Mouse (Mus musculus): ENCODE results near the gene Frmpd3. TPM values are rescaled to one million over a fixed set of nuclear protein-coding genes. Genes with fewer than 3 reads are reported as not detected.
"Not testable (repeated sequence)": the region's sequence is repeated elsewhere in the genome, so short reads cannot be mapped to it uniquely, and the experiment has no call there.

Gene Frmpd3
- total RNA-seq (2022), result not detected

GRCm38 (mm10) chrX:140341656-140342392, at the start of gene Frmpd3:
Gene Frmpd3 (plus strand): TSS chrX:140342263.
- DNase-seq (ENCODE audit: low spot score in 2 of 2), result no peak

GRCm38 (mm10) chrX:140303731-140304130, 38.3 kb upstream of the Frmpd3 start:
- DNase-seq (ENCODE audit: low spot score in 2 of 2), result no peak

GRCm38 (mm10) chrX:140305652-140306051, 36.4 kb upstream of the Frmpd3 start:
- no peak for DNase-seq (ENCODE audit: low spot score in 2 of 2)

- no peak for DNase-seq (ENCODE audit: low spot score in 2 of 2)
Measured at GRCm38 (mm10) chrX:140317931-140318330, 24.1 kb upstream of the Frmpd3 start.

- no peak for DNase-seq (ENCODE audit: low spot score in 2 of 2)
Measured at GRCm38 (mm10) chrX:140319131-140319530, 22.9 kb upstream of the Frmpd3 start.

GRCm38 (mm10) chrX:140320671-140321070, 21.4 kb upstream of the Frmpd3 start:
- DNase-seq (ENCODE audit: low spot score in 2 of 2), result not testable (repeated sequence)

GRCm38 (mm10) chrX:140342393-140343163, 515 bp downstream of the Frmpd3 start:
- DNase-seq (ENCODE audit: low spot score in 2 of 2), result no peak

- DNase-seq (ENCODE audit: low spot score in 2 of 2), result no peak
Measured at GRCm38 (mm10) chrX:140375628-140376027, 33.6 kb downstream of the Frmpd3 start.

GRCm38 (mm10) chrX:140399986-140400385, 57.9 kb downstream of the Frmpd3 start:
- no peak for DNase-seq (ENCODE audit: low spot score in 2 of 2)

GRCm38 (mm10) chrX:140402904-140403303, 60.8 kb downstream of the Frmpd3 start:
- DNase-seq (ENCODE audit: low spot score in 2 of 2), result no peak

- DNase-seq (ENCODE audit: low spot score in 2 of 2), result no peak
Measured at GRCm38 (mm10) chrX:140406079-140406478, 64.0 kb downstream of the Frmpd3 start.

GRCm38 (mm10) chrX:140406501-140406900, 64.4 kb downstream of the Frmpd3 start:
- DNase-seq (ENCODE audit: low spot score in 2 of 2), result no peak

GRCm38 (mm10) chrX:140407593-140407992, 65.5 kb downstream of the Frmpd3 start:
- DNase-seq (ENCODE audit: low spot score in 2 of 2), result no peak

GRCm38 (mm10) chrX:140418467-140418866, 76.4 kb downstream of the Frmpd3 start:
- DNase-seq (ENCODE audit: low spot score in 2 of 2), result no peak

GRCm38 (mm10) chrX:140427124-140427523, 85.1 kb downstream of the Frmpd3 start:
- no peak for DNase-seq (ENCODE audit: low spot score in 2 of 2)

- DNase-seq (ENCODE audit: low spot score in 2 of 2), result no peak
Measured at GRCm38 (mm10) chrX:140428252-140428651, 86.2 kb downstream of the Frmpd3 start.

GRCm38 (mm10) chrX:140429985-140430384, 87.9 kb downstream of the Frmpd3 start:
- DNase-seq (ENCODE audit: low spot score in 2 of 2), result no peak

GRCm38 (mm10) chrX:140430506-140430905, 88.4 kb downstream of the Frmpd3 start:
- no peak for DNase-seq (ENCODE audit: low spot score in 2 of 2)

- no peak for DNase-seq (ENCODE audit: low spot score in 2 of 2)
Measured at GRCm38 (mm10) chrX:140431981-140432380, 89.9 kb downstream of the Frmpd3 start.

GRCm38 (mm10) chrX:140432786-140433185, 90.7 kb downstream of the Frmpd3 start:
- no peak for DNase-seq (ENCODE audit: low spot score in 2 of 2)

- no peak for DNase-seq (ENCODE audit: low spot score in 2 of 2)
Measured at GRCm38 (mm10) chrX:140437906-140438305, 95.8 kb downstream of the Frmpd3 start.

GRCm38 (mm10) chrX:140445551-140445950, 103.5 kb downstream of the Frmpd3 start:
- no peak for DNase-seq (ENCODE audit: low spot score in 2 of 2)

- DNase-seq (ENCODE audit: low spot score in 2 of 2), result no peak
Measured at GRCm38 (mm10) chrX:140450071-140450470, 108.0 kb downstream of the Frmpd3 start.
